Mouse (Mus musculus) limb, embryonic 14.5 days (tissue): ENCODE results near the gene Kif7. TPM values are rescaled to one million over a fixed set of nuclear protein-coding genes. Genes with fewer than 3 reads are reported as not detected.
A peak's percentile ranks its signal among the peaks of the same experiment; 100 is the strongest.

Experiments
- ATAC-seq: fragments of 200-750 bp; cut with Nextera tagmentation; 2 replicates; pipeline ENCODE4 v1.8.0; 2017; ENCODE audit warnings: low read depth, moderate number of reproducible peaks, moderate TSS enrichment; ENCODE audit not compliant: low FRiP score
- DNase-seq: peaks from one replicate; pipeline ENCODE4 v3.0.0-alpha.2; 2015; ENCODE audit warnings: low spot score
- H3K27ac ChIP-seq: fragments of 300-500 bp; sonication (generic); replicated peaks from 2 replicates; pipeline ENCODE4 v1.5.1; 2014; ENCODE audit warnings: low read depth, mild to moderate bottlenecking, low read length, moderate library complexity, mixed read lengths
- H3K27me3 ChIP-seq: fragments of 300-500 bp; sonication (generic); 2 replicates; pipeline ENCODE4 v1.6.1; 2014; ENCODE audit warnings: low read length, mixed read lengths; ENCODE audit not compliant: control insufficient read depth, insufficient read depth
- H3K36me3 ChIP-seq: fragments of 300-500 bp; sonication (generic); 2 replicates; pipeline ENCODE4 v1.6.1; 2014; ENCODE audit warnings: mild to moderate bottlenecking, low read length, moderate library complexity, mixed read lengths; ENCODE audit not compliant: control insufficient read depth, insufficient read depth
- H3K4me1 ChIP-seq: fragments of 300-500 bp; sonication (generic); 2 replicates; pipeline ENCODE4 v1.6.1; 2014; ENCODE audit warnings: antibody characterized with exemption, low read length, mixed read lengths; ENCODE audit not compliant: control insufficient read depth, insufficient read depth
- H3K4me2 ChIP-seq: fragments of 300-500 bp; sonication (generic); replicated peaks from 2 replicates; pipeline ENCODE4 v1.6.1; 2014; ENCODE audit warnings: low read depth, mild to moderate bottlenecking, low read length, moderate library complexity; ENCODE audit not compliant: severe bottlenecking
- H3K4me3 ChIP-seq: fragments of 300-500 bp; sonication (generic); replicated peaks from 2 replicates; pipeline ENCODE4 v1.5.1; 2014; ENCODE audit warnings: low read length
- H3K9ac ChIP-seq: fragments of 300-500 bp; sonication (generic); 2 replicates; pipeline ENCODE4 v1.6.1; 2014; ENCODE audit warnings: mild to moderate bottlenecking, low read depth, low read length, moderate library complexity; ENCODE audit not compliant: severe bottlenecking
- H3K9me3 ChIP-seq: fragments of 300-500 bp; sonication (generic); 2 replicates; pipeline ENCODE4 v1.6.1; 2016; ENCODE audit warnings: low read length; ENCODE audit not compliant: control insufficient read depth
- POLR2A ChIP-seq: fragments of 200-500 bp; IDR thresholded peaks from 2 replicates; pipeline ENCODE4 v1.8.0; 2012; ENCODE audit warnings: inconsistent platforms, mild to moderate bottlenecking, moderate library complexity, borderline replicate concordance; ENCODE audit not compliant: insufficient read depth, insufficient read length; ENCODE audit errors: extremely low read depth
- WGBS: fragments of 180-500 bp; shearing (Covaris S2); extraction: QIAGEN DNeasy Blood & Tissue Kit; methylation state at CpG from one replicate; pipeline ENCODE4 v1.1.7; 2014; 5-methylcytosine and 5-hydroxymethylcytosine counted together
- polyA plus RNA-seq, 2 experiments: library from polyadenylated mRNA; depleted of rRNA in 1 of 2; stranded (reverse) in 1 of 2; unstranded in 1 of 2; fragments of >200 nt; fragmentation: Nextera tagmentation in 1 of 2; extraction: Ambion mirVana in 1 of 2; gene quantifications; 2 replicates each; pipeline versions ENCODE4 v1.2.1 to v1.2.3; 2012 to 2014

Gene Kif7
- polyA plus RNA-seq, 2 experiments: 7.2 to 14.6 TPM

DNA sequence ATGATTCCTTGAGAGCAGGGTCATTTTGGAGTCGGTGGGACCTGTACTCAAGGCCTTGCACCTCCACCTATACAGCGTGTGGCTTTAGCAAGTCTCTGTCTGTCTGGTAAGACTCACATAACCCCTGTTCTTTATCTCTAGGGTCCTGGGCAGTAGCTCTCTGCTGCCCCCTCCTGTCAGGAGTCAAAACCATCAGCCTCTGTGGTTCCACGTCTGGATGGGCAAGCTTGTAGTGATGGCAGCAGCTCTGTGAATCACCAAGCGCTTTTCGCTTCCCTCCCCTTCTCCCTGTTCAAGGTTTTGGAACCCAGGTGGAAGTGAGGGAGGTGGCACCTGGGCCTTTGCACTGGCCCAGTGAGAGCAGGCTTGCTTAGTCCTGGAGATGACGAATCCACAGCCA is 12.7 kb upstream of the Kif7 start:
- WGBS: 30% methylated on average over 6 of the region's 6 CpGs
- Histone ChIP-seq H3K4me3 (no peak overlapping the region), H3K27ac (no peak overlapping the region), H3K27me3 (no peaks in the 10 kb centered on the region), H3K9me3 (no peaks in the 10 kb centered on the region), H3K36me3 (no peaks in the 10 kb centered on the region), H3K4me2 (no peak overlapping the region), H3K9ac (no peak overlapping the region), H3K4me1 (no peaks in the 10 kb centered on the region)
- DNase-seq: peak; percentile 30
- no peak for TF ChIP-seq POLR2A
- ATAC-seq: peak; percentile 21; the same call in 1 of the 2 replicates

DNA sequence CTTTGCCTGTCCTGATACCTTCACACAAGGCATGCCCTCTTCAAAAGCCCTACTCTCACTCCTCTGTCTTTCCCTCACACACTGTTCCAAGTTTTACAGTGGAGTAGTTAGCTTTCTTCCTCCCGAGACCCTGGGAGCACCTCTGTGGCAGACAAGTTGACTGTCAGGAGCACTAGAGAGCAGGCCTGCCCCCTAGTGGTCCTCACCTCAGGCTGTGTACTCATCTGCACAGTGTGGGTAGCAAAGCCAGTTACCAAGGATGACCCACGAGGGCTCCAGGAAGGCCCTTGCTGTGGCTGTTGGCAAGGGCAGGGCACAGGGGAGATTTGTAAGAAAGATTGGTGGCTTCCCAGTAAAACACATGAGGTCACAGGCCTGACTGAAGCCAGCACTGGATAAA is 11.6 kb upstream of the Kif7 start:
- Histone ChIP-seq H3K4me1 (no peaks in the 10 kb centered on the region), H3K27me3 (peaks cover 11% of the 10 kb centered on the region), H3K36me3 (no peaks in the 10 kb centered on the region), H3K4me2 (no peak overlapping the region), H3K9ac (no peak overlapping the region), H3K9me3 (no peaks in the 10 kb centered on the region), H3K27ac (no peak overlapping the region), H3K4me3 (no peak overlapping the region)
- no peak for TF ChIP-seq POLR2A
- WGBS: 5% methylated on average over 2 of the region's 2 CpGs
- DNase-seq (peak; percentile 67), ATAC-seq (no peak)

DNA sequence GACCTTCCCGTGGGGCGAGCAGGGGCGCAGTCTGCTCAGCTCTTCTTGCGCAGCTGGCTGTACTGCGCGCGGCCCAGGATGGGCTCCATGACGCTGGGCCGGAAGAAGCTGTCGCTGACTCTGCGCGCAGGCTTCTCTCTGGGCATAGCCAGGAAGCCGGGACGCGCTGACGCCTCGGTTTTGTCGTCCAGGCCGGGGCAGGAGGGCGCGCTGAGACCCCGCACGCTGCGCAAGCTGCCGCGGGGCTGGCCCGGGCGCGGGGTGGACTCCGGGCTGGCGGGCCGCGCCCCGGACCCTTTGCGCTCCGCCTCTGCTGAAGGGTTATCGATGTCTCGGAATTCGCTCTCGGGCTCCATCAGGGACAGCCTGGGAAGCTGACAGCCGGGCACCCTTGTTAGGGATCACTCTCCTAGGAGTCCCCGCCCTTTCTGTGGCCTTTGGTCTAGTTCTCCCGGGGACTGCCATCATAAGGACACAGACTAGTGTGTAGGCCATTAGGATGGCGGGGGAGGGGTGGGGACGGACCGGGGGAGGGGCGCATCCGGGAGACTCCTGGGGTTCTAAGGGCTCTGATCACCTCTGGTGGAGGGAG is 6.0 kb upstream of the Kif7 start:
- DNase-seq (peak; percentile 31), ATAC-seq (peak; percentile 73)
- no peaks in the 10 kb centered on the region for H3K36me3 ChIP-seq
- peak overlapping the region; percentile 19; the same call in 1 of the 2 replicates for H3K27ac ChIP-seq
- H3K4me1 ChIP-seq: no peaks in the 10 kb centered on the region
- H3K27me3 ChIP-seq: peaks cover 15% of the 10 kb centered on the region
- peak overlapping the region; percentile 61 for H3K4me3 ChIP-seq
- no peaks in the 10 kb centered on the region for H3K9me3 ChIP-seq
- peak overlapping the region; percentile 86 for H3K9ac ChIP-seq
- 1% methylated on average over 46 of the region's 48 CpGs for WGBS
- TF ChIP-seq POLR2A: 0 out of 2 replicates have a peak, but pooled peaks have one; percentile 48
- H3K4me2 ChIP-seq: peak overlapping the region; percentile 84

DNA sequence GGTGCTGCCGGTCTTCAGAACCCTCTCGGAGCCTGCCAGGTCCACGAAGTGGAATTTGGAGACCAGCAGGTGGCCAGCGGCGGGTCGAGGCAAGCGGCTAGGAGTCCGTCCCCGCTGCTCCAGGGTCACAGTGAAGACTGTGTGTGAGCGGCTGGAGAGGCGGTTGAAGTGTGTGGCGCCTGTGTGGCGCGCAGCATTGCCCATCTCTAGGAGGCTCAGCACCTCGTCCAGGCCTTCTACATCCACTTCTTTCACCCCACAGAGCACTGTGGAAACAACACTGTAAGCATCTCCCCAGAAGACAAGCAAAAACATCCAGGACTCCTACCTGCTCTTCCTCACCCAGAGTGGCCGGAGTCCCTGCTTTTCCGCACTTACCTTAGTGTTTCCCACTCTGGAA is 4.7 kb downstream of the Kif7 start:
- Histone ChIP-seq H3K4me2 (no peak overlapping the region; the same call in 1 of the 2 replicates), H3K9me3 (no peaks in the 10 kb centered on the region), H3K4me1 (peaks cover 5% of the 10 kb centered on the region), H3K9ac (no peak overlapping the region), H3K4me3 (no peak overlapping the region), H3K27me3 (peaks cover 6% of the 10 kb centered on the region; the same call in 1 of the 2 replicates), H3K27ac (no peak overlapping the region), H3K36me3 (peaks cover 47% of the 10 kb centered on the region)
- DNase-seq (no peak), ATAC-seq (no peak)
- WGBS: 48% methylated on average over 16 of the region's 17 CpGs
- TF ChIP-seq POLR2A: no peak

DNA sequence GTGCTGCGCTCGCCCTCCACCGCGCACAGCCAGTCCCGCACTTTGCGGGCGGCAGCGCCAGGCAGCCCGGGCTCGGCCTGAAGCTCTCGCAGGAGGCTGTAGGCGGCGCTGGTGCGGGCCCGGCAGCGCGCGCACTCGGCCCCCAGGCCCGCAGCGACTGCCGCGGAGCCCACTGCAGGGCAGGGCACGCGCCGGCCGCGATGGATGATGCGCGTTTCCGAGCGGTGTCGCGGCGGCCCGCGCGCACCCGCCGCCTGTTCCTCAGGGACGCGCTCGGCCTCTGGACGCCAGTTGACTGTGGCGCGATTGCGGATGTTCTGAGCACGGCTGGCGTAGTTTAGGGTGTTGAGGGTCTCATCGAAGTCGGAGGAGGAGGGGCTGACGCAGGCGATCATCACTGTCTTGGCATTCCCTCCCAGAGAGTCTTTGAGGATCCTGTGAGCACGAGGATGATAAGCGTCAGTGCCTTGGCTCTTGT is 5.4 kb downstream of the Kif7 start:
- ATAC-seq (peak; percentile 55), DNase-seq (peak; percentile 20)
- Histone ChIP-seq H3K9me3 (no peaks in the 10 kb centered on the region), H3K4me2 (peak overlapping the region; percentile 59), H3K36me3 (peaks cover 52% of the 10 kb centered on the region), H3K27ac (no peak overlapping the region), H3K27me3 (peaks cover 6% of the 10 kb centered on the region; the same call in 1 of the 2 replicates), H3K4me3 (peak overlapping the region; percentile 36), H3K4me1 (peaks cover 5% of the 10 kb centered on the region), H3K9ac (peak overlapping the region; percentile 51)
- TF ChIP-seq POLR2A: no peak
- WGBS: 3% methylated on average over 42 of the region's 55 CpGs

DNA sequence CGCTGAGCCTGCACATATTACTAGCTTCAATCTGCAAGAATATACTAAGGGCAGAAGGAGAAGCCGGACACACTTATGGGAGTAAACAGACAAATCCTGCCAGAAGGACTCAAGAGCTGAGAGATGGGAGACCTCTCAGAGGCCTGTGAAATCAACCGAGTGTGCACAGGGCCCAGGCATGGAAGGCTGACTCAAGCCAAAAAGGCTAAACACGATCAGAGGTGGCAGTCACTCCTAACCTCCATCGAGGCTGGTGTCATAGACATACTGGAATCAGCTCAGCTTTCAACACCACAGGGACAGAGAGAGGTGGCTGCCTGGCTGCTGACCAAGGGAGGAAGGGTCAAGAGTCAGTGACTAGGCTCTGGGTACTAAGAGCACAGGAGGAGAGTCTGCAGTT is 10.3 kb downstream of the Kif7 start:
- Histone ChIP-seq H3K27me3 (no peaks in the 10 kb centered on the region), H3K4me1 (no peaks in the 10 kb centered on the region), H3K27ac (no peak overlapping the region), H3K36me3 (peaks cover 87% of the 10 kb centered on the region), H3K4me2 (no peak overlapping the region), H3K9ac (no peak overlapping the region), H3K9me3 (no peaks in the 10 kb centered on the region), H3K4me3 (no peak overlapping the region)
- ATAC-seq (no peak), DNase-seq (no peak)
- no peak for TF ChIP-seq POLR2A
- 88% methylated on average over 5 of the region's 5 CpGs for WGBS
